Mouse (Mus musculus): ENCODE measurements at regions not wholly inside any gene's neighbourhood (a gene's known extent, or its start where the extent isn't known, plus 50 kb on each side); places are given as distances from the start of the nearest gene placed in this dataset.

GRCm38 (mm10) chr4:12334429-12334828 lies 162.6 kb upstream of the Fam92a start:
- no peak for TF ChIP-seq GATA1 (IDR thresholded peaks at IDR 0.05; ENCODE audit: borderline replicate concordance, low read length)
- TF ChIP-seq FLI1 (IDR thresholded peaks at IDR 0.05; ENCODE audit: low read length): no peak

All from megakaryocyte, embryonic 14.5 days (primary cell).